ENCODE assay signal across 7 mouse cellular contexts in the genomic region with DNA sequence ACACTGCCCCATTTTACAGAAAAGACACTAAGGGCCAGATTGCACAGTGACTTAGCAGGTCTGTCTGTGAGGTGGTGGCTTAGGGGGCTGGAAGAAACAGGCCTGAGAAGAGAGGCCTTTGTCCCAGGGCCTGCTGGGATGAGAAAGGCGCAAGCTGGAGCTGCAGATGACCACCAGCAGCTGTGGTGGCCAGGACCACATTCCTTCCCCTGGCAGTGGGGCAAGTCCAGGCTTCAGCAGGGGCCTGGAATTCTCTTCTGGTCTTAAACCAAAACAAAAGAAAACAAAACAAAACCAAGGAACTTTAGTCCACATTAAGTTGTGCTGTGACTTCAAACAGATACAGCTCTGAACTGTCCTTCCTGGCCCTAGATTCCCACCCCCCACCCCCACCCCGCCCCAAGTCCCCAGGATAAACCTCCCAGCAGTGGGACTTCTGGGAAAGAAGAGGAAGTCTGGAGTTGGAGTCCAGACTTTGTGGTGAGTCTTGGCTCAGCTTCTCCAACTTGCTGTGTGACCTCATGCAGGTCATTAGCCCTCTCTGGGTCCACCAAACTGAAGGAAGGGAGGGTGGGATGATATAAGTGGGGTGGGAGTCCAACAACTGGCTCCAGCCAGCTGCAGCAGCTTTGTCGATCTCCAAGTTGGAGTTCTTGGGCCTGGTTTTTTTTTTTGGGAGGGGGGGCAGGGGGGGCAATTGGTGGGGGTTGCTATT. TPM values are rescaled to one million over a fixed set of nuclear protein-coding genes. Genes with fewer than 3 reads are reported as not detected.
DNase-seq lines count a peak whose midpoint lies in the region; ATAC-seq and TF ChIP-seq lines count a peak whose summit lies in the region.

No protein-coding gene starts in this region.

- H3K9me3 ChIP-seq in embryonic facial prominence, embryonic 12.5 days = no peaks in the 10 kb centered on the region
- no peaks in the 10 kb centered on the region for H3K9me3 ChIP-seq in liver, postnatal 0 days (ENCODE audit: low read length)

- no peak overlapping the region for H3K4me3 ChIP-seq in embryonic facial prominence, embryonic 12.5 days
- H3K4me3 ChIP-seq in liver, postnatal 0 days (ENCODE audit: low read depth, low read length) = no peak overlapping the region

- ATAC-seq in embryonic facial prominence, embryonic 12.5 days (ENCODE audit: insufficient number of reproducible peaks, insufficient read depth, low FRiP score, low TSS enrichment) = no peak
- 0 out of 2 replicates have a peak, but pooled peaks have one; percentile 14 for ATAC-seq in liver, postnatal 0 days

- H3K36me3 ChIP-seq in embryonic facial prominence, embryonic 12.5 days = no peaks in the 10 kb centered on the region
- no peaks in the 10 kb centered on the region for H3K36me3 ChIP-seq in liver, postnatal 0 days (replicated peaks; ENCODE audit: insufficient read depth, low read length)

- TF ChIP-seq CTCF in liver, postnatal 0 days (IDR thresholded peaks at IDR 0.05; ENCODE audit: low read depth) = no peak

- H3K9ac ChIP-seq in embryonic facial prominence, embryonic 12.5 days = peak overlapping the region; percentile 19; the same call in 1 of the 2 replicates
- H3K9ac ChIP-seq in liver, postnatal 0 days (replicated peaks) = peak overlapping the region; percentile 30; the same call in 1 of the 2 replicates

- peaks cover 46% of the 10 kb centered on the region for H3K4me1 ChIP-seq in embryonic facial prominence, embryonic 12.5 days
- peaks cover 2% of the 10 kb centered on the region; the same call in 1 of the 2 replicates for H3K4me1 ChIP-seq in liver, postnatal 0 days (ENCODE audit: insufficient read depth)

- H3K4me2 ChIP-seq in embryonic facial prominence, embryonic 12.5 days (replicated peaks) = peak overlapping the region; percentile 29
- no peak overlapping the region for H3K4me2 ChIP-seq in liver, postnatal 0 days (ENCODE audit: low read depth, low read length)

- WGBS in embryonic facial prominence, embryonic 12.5 days = 27% methylated on average over 3 of the region's 3 CpGs
- 61% methylated on average over 3 of the region's 3 CpGs for WGBS in liver, postnatal 0 days (ENCODE audit: insufficient replicate concordance)

- TF ChIP-seq EP300 in liver, postnatal 0 days (IDR thresholded peaks at IDR 0.05; ENCODE audit: low read depth) = no peak

- peak; percentile 51 for DNase-seq in MN1 (ENCODE audit: low spot score)
- peak; percentile 47 for DNase-seq in heart, postnatal 4 days
- DNase-seq in liver, postnatal 0 days = no peak
- no peak for DNase-seq in right cerebral cortex, adult 18-20 months
- DNase-seq in right cerebral cortex, postnatal 14 days = no peak
- no peak for DNase-seq in frontal cortex, postnatal 25 days (ENCODE audit: low spot score in 2 of 2)

- peak overlapping the region; percentile 97 for H3K27ac ChIP-seq in embryonic facial prominence, embryonic 12.5 days
- peak overlapping the region; percentile 81 for H3K27ac ChIP-seq in liver, postnatal 0 days (ENCODE audit: low read depth)

- no peaks in the 10 kb centered on the region for H3K27me3 ChIP-seq in embryonic facial prominence, embryonic 12.5 days
- H3K27me3 ChIP-seq in liver, postnatal 0 days (ENCODE audit: insufficient read depth, low read length) = no peaks in the 10 kb centered on the region

RNA-seq across cellular contexts. Expression of gene Wasf2, which starts 13.4 kb away (rescaled TPM):
- 78.8 and 88.4 TPM in 2 replicates for polyA plus RNA-seq in embryonic facial prominence, embryonic 12.5 days (2016; fragmentation: Nextera tagmentation; extraction: Ambion mirVana)
- 100 to 1,000 TPM; 141 to 149 TPM for total RNA-seq in heart, postnatal 4 days (2021)
- 35.8 and 43.1 TPM in 2 replicates for polyA plus RNA-seq in liver, postnatal 0 days (2015; fragmentation: Nextera tagmentation; extraction: Ambion mirVana)

Comparison
In these comparisons a context has a peak if more than half of its experiments do, and no peak if none do; other contexts are left out.
1. DNase-seq: peak in MN1 (single experiment) and heart, postnatal 4 days (single experiment); none in liver, postnatal 0 days (single experiment), right cerebral cortex, adult 18-20 months (single experiment), right cerebral cortex, postnatal 14 days (single experiment) and frontal cortex, postnatal 25 days (0 of 2).